Mouse (Mus musculus) thymus, adult 2 months (tissue): ENCODE measurements around the gene Tk2.

Experiments used
- CTCF ChIP-seq: fragments of 200-500 bp; IDR thresholded peaks from 2 replicates; pipeline ENCODE4 v1.5.1; 2012; ENCODE audit warnings: mild to moderate bottlenecking, control low read depth, low read length, moderate library complexity, borderline replicate concordance; ENCODE audit not compliant: control insufficient read depth, poor library complexity, insufficient read depth; ENCODE audit errors: extremely low read depth
- POLR2A ChIP-seq: fragments of 200-500 bp; IDR thresholded peaks from 2 replicates; pipeline ENCODE4 v1.6.1; 2012; ENCODE audit warnings: mild to moderate bottlenecking, low read length, control low read depth, moderate library complexity; ENCODE audit not compliant: control insufficient read depth, poor library complexity, insufficient read depth; ENCODE audit errors: extremely low read depth

DNA sequence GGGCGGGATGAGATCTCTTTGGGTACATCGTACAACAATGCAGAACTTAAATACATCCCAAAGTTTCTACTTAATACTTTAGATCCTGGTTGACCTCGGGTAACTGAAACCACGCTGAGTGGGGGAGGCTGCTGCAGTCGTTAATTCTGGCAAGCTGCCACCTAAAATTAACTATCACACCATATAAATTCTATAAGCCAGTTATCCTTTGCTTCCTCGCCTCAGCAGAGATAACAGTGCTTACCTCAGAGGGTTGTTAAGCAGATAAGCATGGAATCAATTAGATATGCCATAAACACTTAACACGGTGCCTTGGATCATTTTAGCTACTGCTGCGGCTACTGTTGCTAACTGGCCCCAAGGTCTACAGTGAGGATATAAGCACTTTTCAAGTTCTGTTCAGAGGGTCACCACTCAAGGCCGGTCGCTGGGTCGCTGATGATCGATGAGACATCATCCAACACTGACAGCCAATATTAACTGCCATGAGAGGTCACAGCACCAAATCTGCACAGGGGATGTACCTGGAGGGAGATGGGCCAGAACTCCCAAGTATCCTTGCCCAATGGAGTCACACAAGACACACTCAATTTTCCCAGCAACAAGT lies 6.2 kb downstream of the Tk2 start:
- TF ChIP-seq POLR2A = no peak
- no peak for TF ChIP-seq CTCF
